In the genomic region with DNA sequence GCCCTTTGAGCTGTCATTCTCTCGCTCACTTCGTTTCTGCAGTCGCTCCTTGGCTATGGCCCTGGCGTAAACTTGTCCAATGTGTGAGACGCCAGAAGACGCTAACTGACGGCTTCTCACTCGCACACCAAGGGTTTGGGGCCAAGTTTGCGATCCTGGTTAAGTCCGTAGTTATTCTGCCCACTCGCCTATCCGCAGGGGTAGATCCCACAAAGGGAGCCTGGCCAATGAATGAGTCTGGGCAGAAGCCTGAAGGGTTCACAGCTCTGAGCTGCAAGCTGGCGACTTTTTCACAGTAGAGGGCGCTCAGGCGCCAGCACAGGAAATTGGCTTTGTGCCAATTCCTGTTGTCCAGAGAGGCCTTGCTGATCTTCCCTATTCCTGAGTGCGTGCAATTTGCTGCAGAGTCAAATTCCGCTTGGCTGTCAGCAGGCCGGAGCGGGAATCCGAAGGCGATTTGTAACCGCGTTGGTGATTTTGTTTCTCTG, we compare ENCODE assay signal across 8 mouse cellular contexts. TPM values are rescaled to one million over a fixed set of nuclear protein-coding genes. Genes with fewer than 3 reads are reported as not detected.
DNase-seq lines count a peak whose midpoint lies in the region; ATAC-seq and TF ChIP-seq lines count a peak whose summit lies in the region.
"Not testable (repeated sequence)": the region's sequence is repeated elsewhere in the genome, so short reads cannot be mapped to it uniquely, and the experiment has no call there.

No protein-coding gene starts in this region.

- H3K27ac ChIP-seq in embryonic facial prominence, embryonic 15.5 days (replicated peaks); heart, embryonic 12.5 days (ENCODE audit: poor library complexity, severe bottlenecking); intestine, postnatal 0 days (ENCODE audit: low read depth, low read length); limb, embryonic 14.5 days (replicated peaks; ENCODE audit: low read depth, low read length): not testable (repeated sequence)

- H3K4me3 ChIP-seq in embryonic facial prominence, embryonic 15.5 days (replicated peaks) = peak overlapping the region; percentile 23
- peak overlapping the region; percentile 25 for H3K4me3 ChIP-seq in heart, embryonic 12.5 days
- H3K4me3 ChIP-seq in intestine, postnatal 0 days (ENCODE audit: low read depth, low read length); limb, embryonic 14.5 days (replicated peaks; ENCODE audit: low read length): not testable (repeated sequence)

- not testable (repeated sequence) for H3K9ac ChIP-seq in embryonic facial prominence, embryonic 15.5 days; heart, embryonic 12.5 days; intestine, postnatal 0 days (ENCODE audit: low read depth, low read length); limb, embryonic 14.5 days (ENCODE audit: low read depth, low read length, severe bottlenecking)

- 0 out of 2 replicates have a peak, but pooled peaks have one; percentile 47 for ATAC-seq in embryonic facial prominence, embryonic 15.5 days (ENCODE audit: insufficient number of reproducible peaks, low FRiP score, low TSS enrichment, low read depth)
- ATAC-seq in heart, embryonic 12.5 days (ENCODE audit: insufficient number of reproducible peaks, low FRiP score) = peak; percentile 64
- peak; percentile 73 for ATAC-seq in intestine, postnatal 0 days
- peak; percentile 62 for ATAC-seq in limb, embryonic 14.5 days (ENCODE audit: low FRiP score, low read depth)
- ATAC-seq in megakaryocyte progenitor cell, adult 5-6 weeks (replicated peaks; ENCODE audit: poor library complexity) = peak; percentile 47

- H3K4me1 ChIP-seq in embryonic facial prominence, embryonic 15.5 days; heart, embryonic 12.5 days (replicated peaks); intestine, postnatal 0 days (replicated peaks; ENCODE audit: control insufficient read depth, insufficient read depth, low read length); limb, embryonic 14.5 days (ENCODE audit: control insufficient read depth, insufficient read depth, low read length): not testable (repeated sequence)

- H3K36me3 ChIP-seq in embryonic facial prominence, embryonic 15.5 days; heart, embryonic 12.5 days; intestine, postnatal 0 days (ENCODE audit: control insufficient read depth, insufficient read depth); limb, embryonic 14.5 days (ENCODE audit: control insufficient read depth, insufficient read depth, low read length): not testable (repeated sequence)

- peak; percentile 55 for TF ChIP-seq CTCF in intestine, postnatal 0 days (IDR thresholded peaks at IDR 0.05; ENCODE audit: low read depth)

- peak overlapping the region; percentile 43 for H3K4me2 ChIP-seq in embryonic facial prominence, embryonic 15.5 days (replicated peaks)
- H3K4me2 ChIP-seq in heart, embryonic 12.5 days = peak overlapping the region; percentile 58
- H3K4me2 ChIP-seq in intestine, postnatal 0 days (replicated peaks; ENCODE audit: low read depth) = peak overlapping the region; percentile 52
- peak overlapping the region; percentile 26; the same call in 1 of the 2 replicates for H3K4me2 ChIP-seq in limb, embryonic 14.5 days (replicated peaks; ENCODE audit: low read depth, low read length, severe bottlenecking)

- H3K27me3 ChIP-seq in embryonic facial prominence, embryonic 15.5 days; intestine, postnatal 0 days (replicated peaks; ENCODE audit: control insufficient read depth, insufficient read depth, low read length); limb, embryonic 14.5 days (ENCODE audit: control insufficient read depth, insufficient read depth, low read length): not testable (repeated sequence)
- peaks cover 10% of the 10 kb centered on the region for H3K27me3 ChIP-seq in heart, embryonic 12.5 days (replicated peaks)

- H3K9me3 ChIP-seq in embryonic facial prominence, embryonic 15.5 days (replicated peaks); heart, embryonic 12.5 days (replicated peaks); intestine, postnatal 0 days (ENCODE audit: control insufficient read depth); limb, embryonic 14.5 days (ENCODE audit: control insufficient read depth, low read length): not testable (repeated sequence)

- peak; percentile 16 for DNase-seq in CD4-positive helper T cell, adult 2 months (ENCODE audit: low read depth, low spot score)
- peak; percentile 26 for DNase-seq in cerebellum, adult 11 months
- not testable (repeated sequence) for DNase-seq in limb, embryonic 14.5 days (ENCODE audit: low spot score)
- peak; percentile 67 for DNase-seq in retina, postnatal 1 day

- 12% methylated on average over 23 of the region's 23 CpGs for WGBS in embryonic facial prominence, embryonic 15.5 days
- WGBS in heart, embryonic 12.5 days = 11% methylated on average over 23 of the region's 23 CpGs
- 11% methylated on average over 22 of the region's 23 CpGs for WGBS in intestine, postnatal 0 days
- 13% methylated on average over 23 of the region's 23 CpGs for WGBS in limb, embryonic 14.5 days

- not testable (repeated sequence) for TF ChIP-seq POLR2A in limb, embryonic 14.5 days (IDR thresholded peaks at IDR 0.05; ENCODE audit: borderline replicate concordance, extremely low read depth, insufficient read depth, insufficient read length)

RNA-seq across cellular contexts. Expression of gene D13Ertd608e, which starts 0.6 kb away (rescaled TPM):
- polyA plus RNA-seq in embryonic facial prominence, embryonic 15.5 days (2015; fragmentation: Nextera tagmentation; extraction: Ambion mirVana) = not detected in 2 replicates
- not detected in 2 replicates for polyA plus RNA-seq in heart, embryonic 12.5 days (2016; fragmentation: Nextera tagmentation; extraction: Ambion mirVana)
- polyA plus RNA-seq in intestine, postnatal 0 days (2015; fragmentation: Nextera tagmentation; extraction: Ambion mirVana) = not detected in 2 replicates
- not detected in 2 replicates for polyA plus RNA-seq in limb, embryonic 14.5 days (2012; rRNA removed)
- polyA plus RNA-seq in limb, embryonic 14.5 days (2014; fragmentation: Nextera tagmentation; extraction: Ambion mirVana) = not detected in 2 replicates
- not detected in 2 replicates for total RNA-seq in megakaryocyte progenitor cell, adult 5-6 weeks (2015)
- total RNA-seq in megakaryocyte progenitor cell, adult 5-6 weeks (2017) = not detected in 2 replicates

RNA-seq across cellular contexts. Expression of gene AF067063, which starts 6.4 kb away (rescaled TPM):
- polyA plus RNA-seq in embryonic facial prominence, embryonic 15.5 days (2015; fragmentation: Nextera tagmentation; extraction: Ambion mirVana) = not detected in 2 replicates
- not detected in 2 replicates for polyA plus RNA-seq in heart, embryonic 12.5 days (2016; fragmentation: Nextera tagmentation; extraction: Ambion mirVana)
- not detected in 2 replicates for polyA plus RNA-seq in intestine, postnatal 0 days (2015; fragmentation: Nextera tagmentation; extraction: Ambion mirVana)
- polyA plus RNA-seq in limb, embryonic 14.5 days (2012; rRNA removed) = not detected in 2 replicates
- not detected in 2 replicates for polyA plus RNA-seq in limb, embryonic 14.5 days (2014; fragmentation: Nextera tagmentation; extraction: Ambion mirVana)
- total RNA-seq in megakaryocyte progenitor cell, adult 5-6 weeks (2015) = not detected in 2 replicates
- total RNA-seq in megakaryocyte progenitor cell, adult 5-6 weeks (2017) = not detected in 2 replicates

RNA-seq across cellular contexts. Expression of gene Zfp131, which starts 45.7 kb away (rescaled TPM):
- 37.4 and 39.9 TPM in 2 replicates for polyA plus RNA-seq in embryonic facial prominence, embryonic 15.5 days (2015; fragmentation: Nextera tagmentation; extraction: Ambion mirVana)
- 27.6 and 31.0 TPM in 2 replicates for polyA plus RNA-seq in heart, embryonic 12.5 days (2016; fragmentation: Nextera tagmentation; extraction: Ambion mirVana)
- polyA plus RNA-seq in intestine, postnatal 0 days (2015; fragmentation: Nextera tagmentation; extraction: Ambion mirVana) = 12.9 and 15.4 TPM in 2 replicates
- 26.6 and 32.1 TPM in 2 replicates for polyA plus RNA-seq in limb, embryonic 14.5 days (2012; rRNA removed)
- 39.6 and 41.3 TPM in 2 replicates for polyA plus RNA-seq in limb, embryonic 14.5 days (2014; fragmentation: Nextera tagmentation; extraction: Ambion mirVana)
- total RNA-seq in megakaryocyte progenitor cell, adult 5-6 weeks (2015) = 59.6 and 67.6 TPM in 2 replicates
- total RNA-seq in megakaryocyte progenitor cell, adult 5-6 weeks (2017) = 50.9 and 64.3 TPM in 2 replicates

RNA-seq across cellular contexts. Expression of gene Tcstv1, which starts 58.2 kb away (rescaled TPM):
- polyA plus RNA-seq in embryonic facial prominence, embryonic 15.5 days (2015; fragmentation: Nextera tagmentation; extraction: Ambion mirVana) = not detected in 2 replicates
- polyA plus RNA-seq in heart, embryonic 12.5 days (2016; fragmentation: Nextera tagmentation; extraction: Ambion mirVana) = not detected in 2 replicates
- polyA plus RNA-seq in intestine, postnatal 0 days (2015; fragmentation: Nextera tagmentation; extraction: Ambion mirVana) = not detected in 2 replicates
- polyA plus RNA-seq in limb, embryonic 14.5 days (2012; rRNA removed) = not detected in 2 replicates
- not detected in 2 replicates for polyA plus RNA-seq in limb, embryonic 14.5 days (2014; fragmentation: Nextera tagmentation; extraction: Ambion mirVana)
- total RNA-seq in megakaryocyte progenitor cell, adult 5-6 weeks (2015) = not detected in 2 replicates
- total RNA-seq in megakaryocyte progenitor cell, adult 5-6 weeks (2017) = not detected in 2 replicates
